Mouse (Mus musculus): ENCODE measurements at regions not wholly inside any gene's neighbourhood (a gene's known extent, or its start where the extent isn't known, plus 50 kb on each side); places are given as distances from the start of the nearest gene placed in this dataset.
A peak's percentile ranks its signal among the peaks of the same experiment; 100 is the strongest.

- no peak for DNase-seq
- intact Hi-C loops (cut with DNase I), result no loop called here
These were observed 133.8 kb downstream of the Mylk4 start for GRCm38 (mm10) chr13:32649982-32650381.

- intact Hi-C loops (cut with DNase I), result no loop called here
- no peak for DNase-seq
These were observed 140.6 kb downstream of the Mylk4 start for GRCm38 (mm10) chr13:32643030-32643750.

GRCm38 (mm10) chr13:32640941-32641340, 142.8 kb downstream of the Mylk4 start:
- DNase-seq, result no peak

GRCm38 (mm10) chr13:32630122-32630732, 153.5 kb downstream of the Mylk4 start:
- peak; percentile 12 to 27 for DNase-seq
- intact Hi-C loops (cut with DNase I), result no loop called here

More at GRCm38 (mm10) chr13:32640941-32641340, 142.8 kb downstream of the Mylk4 start:
- intact Hi-C loops (cut with DNase I), result no loop called here

- intact Hi-C loops (cut with DNase I), result no loop called here
- DNase-seq, result no peak
These were observed 169.8 kb downstream of the Mylk4 start for GRCm38 (mm10) chr13:32613916-32614315.

GRCm38 (mm10) chr13:32611551-32612295, 172.0 kb downstream of the Mylk4 start:
- DNase-seq, result peak in 1 of 2 experiments; percentile 16
- intact Hi-C loops (cut with DNase I), result no loop called here

- DNase-seq, result no peak
These were observed 172.8 kb downstream of the Mylk4 start for GRCm38 (mm10) chr13:32610970-32611369.

GRCm38 (mm10) chr13:32608413-32608812, 175.3 kb downstream of the Mylk4 start:
- intact Hi-C loops (cut with DNase I), result loop anchor here (10.0 kb wide), 1 partner anchor 804 kb away; the partner anchor contains the start of gene Foxc1
- DNase-seq, result no peak

More at GRCm38 (mm10) chr13:32610970-32611369, 172.8 kb downstream of the Mylk4 start:
- intact Hi-C loops (cut with DNase I), result no loop called here

- intact Hi-C loops (cut with DNase I), result loop anchor here (10.0 kb wide), 1 partner anchor 799 kb away; the partner anchor contains the start of gene Foxc1
- DNase-seq, result no peak
These were observed 179.7 kb downstream of the Mylk4 start for GRCm38 (mm10) chr13:32603925-32604590.

- DNase-seq, result peak; percentile 4 to 31
- intact Hi-C loops (cut with DNase I), result loop anchor here (10.0 kb wide), 1 partner anchor 797 kb away; the partner anchor contains the start of gene Foxc1
These were observed 182.4 kb downstream of the Mylk4 start for GRCm38 (mm10) chr13:32601315-32601714.

GRCm38 (mm10) chr13:32593611-32594010, 190.1 kb downstream of the Mylk4 start:
- intact Hi-C loops (cut with DNase I), result no loop called here
- no peak for DNase-seq

GRCm38 (mm10) chr13:32593131-32593530, 190.6 kb downstream of the Mylk4 start:
- intact Hi-C loops (cut with DNase I), result no loop called here
- no peak for DNase-seq

- intact Hi-C loops (cut with DNase I), result no loop called here
- DNase-seq, result no peak
These were observed 202.2 kb downstream of the Mylk4 start for GRCm38 (mm10) chr13:32581598-32581997.

GRCm38 (mm10) chr13:32567850-32568249, 215.9 kb downstream of the Mylk4 start:
- DNase-seq, result no peak
- intact Hi-C loops (cut with DNase I), result no loop called here

GRCm38 (mm10) chr13:32560666-32561065, 222.1 kb upstream of the Gmds start:
- intact Hi-C loops (cut with DNase I), result no loop called here
- DNase-seq, result no peak

GRCm38 (mm10) chr13:32556396-32556795, 217.9 kb upstream of the Gmds start:
- intact Hi-C loops (cut with DNase I), result no loop called here
- no peak for DNase-seq

GRCm38 (mm10) chr13:32555064-32555463, 216.5 kb upstream of the Gmds start:
- no peak for DNase-seq
- intact Hi-C loops (cut with DNase I), result no loop called here

- no peak for DNase-seq
- intact Hi-C loops (cut with DNase I), result no loop called here
These were observed 216.1 kb upstream of the Gmds start for GRCm38 (mm10) chr13:32554601-32555000.

- intact Hi-C loops (cut with DNase I), result no loop called here
- DNase-seq, result no peak
These were observed 214.6 kb upstream of the Gmds start for GRCm38 (mm10) chr13:32553136-32553535.

- no peak for DNase-seq
- intact Hi-C loops (cut with DNase I), result no loop called here
These were observed 211.6 kb upstream of the Gmds start for GRCm38 (mm10) chr13:32550113-32550512.

- intact Hi-C loops (cut with DNase I), result no loop called here
- DNase-seq, result no peak
These were observed 208.6 kb upstream of the Gmds start for GRCm38 (mm10) chr13:32547126-32547525.

Measured in heart, postnatal 14 days (tissue).